Mouse (Mus musculus) bone marrow macrophage, adult 2 months (primary cell): ENCODE measurements around the gene Baz1a.

Experiments
- CTCF ChIP-seq: IDR thresholded peaks from 2 replicates; pipeline ENCODE4 v1.5.1; 2012; ENCODE audit warnings: low read depth, mild to moderate bottlenecking, low read length, moderate library complexity
- POLR2A ChIP-seq: IDR thresholded peaks from 2 replicates; pipeline ENCODE4 v1.6.1; 2012; ENCODE audit warnings: mild to moderate bottlenecking, low read depth, low read length, borderline replicate concordance

DNA sequence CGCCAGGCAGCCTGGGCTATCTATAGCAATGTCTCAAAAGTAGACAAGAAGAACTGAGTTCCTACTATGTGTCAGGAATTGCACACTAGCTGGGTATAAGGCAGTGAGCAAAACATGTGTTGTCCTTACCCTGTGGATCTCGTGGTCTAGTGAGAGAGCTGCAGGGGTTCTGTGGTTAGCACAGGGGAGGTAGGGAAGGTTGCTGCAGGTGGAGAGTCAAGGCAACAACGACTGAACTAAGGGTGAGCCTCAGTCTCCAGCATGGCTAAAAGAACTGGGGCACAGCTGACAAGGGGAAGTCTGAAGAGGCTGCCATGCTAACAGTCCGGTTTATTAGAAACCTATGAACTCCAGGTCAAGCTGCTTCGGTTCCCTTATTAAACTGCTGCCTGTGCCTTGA lies 134.9 kb downstream of the Baz1a start:
- TF ChIP-seq CTCF: no peak
- TF ChIP-seq POLR2A: no peak
